Mouse (Mus musculus): ENCODE data around the gene Lxn. TPM values are rescaled to one million over a fixed set of nuclear protein-coding genes. Genes with fewer than 3 reads are reported as not detected.

The Lxn gene
- polyA plus RNA-seq, 1 experiment from 2014 or later: 86.3 TPM

GRCm38 (mm10) chr3:67490156-67490555, 26.4 kb upstream of the Lxn start:
- Histone ChIP-seq H3K27me3 (no peaks in the 10 kb centered on the region), H3K36me3 (no peaks in the 10 kb centered on the region), H3K9ac (no peak overlapping the region), H3K9me3 (no peaks in the 10 kb centered on the region), H3K4me3 (no peak overlapping the region), H3K4me1 (no peaks in the 10 kb centered on the region), H3K27ac (no peak overlapping the region), H3K4me2 (no peak overlapping the region)
- 66% methylated on average over 4 of the region's 4 CpGs for WGBS
- no peak for ATAC-seq (ENCODE audit: insufficient number of reproducible peaks, insufficient read depth, low FRiP score, low TSS enrichment, low read depth)

GRCm38 (mm10) chr3:67485233-67485632, 21.5 kb upstream of the Lxn start:
- H3K36me3 ChIP-seq: no peaks in the 10 kb centered on the region
- no peak for ATAC-seq (ENCODE audit: insufficient number of reproducible peaks, insufficient read depth, low FRiP score, low TSS enrichment, low read depth)
- H3K27ac ChIP-seq: no peak overlapping the region
- 0 out of 2 replicates have a peak, but pooled peaks cover 4% of the 10 kb centered on the region for H3K4me1 ChIP-seq
- no peak overlapping the region for H3K9ac ChIP-seq
- H3K27me3 ChIP-seq: no peaks in the 10 kb centered on the region
- H3K4me3 ChIP-seq: no peak overlapping the region
- H3K4me2 ChIP-seq: no peak overlapping the region
- 85% methylated on average over 2 of the region's 2 CpGs for WGBS
- H3K9me3 ChIP-seq: no peaks in the 10 kb centered on the region

- no peak overlapping the region for H3K4me2 ChIP-seq
- H3K4me1 ChIP-seq: 0 out of 2 replicates have a peak, but pooled peaks cover 4% of the 10 kb centered on the region
- no peak for ATAC-seq (ENCODE audit: insufficient number of reproducible peaks, insufficient read depth, low FRiP score, low TSS enrichment, low read depth)
- no peak overlapping the region for H3K27ac ChIP-seq
- no peak overlapping the region for H3K9ac ChIP-seq
- H3K27me3 ChIP-seq: no peaks in the 10 kb centered on the region
- H3K9me3 ChIP-seq: no peaks in the 10 kb centered on the region
- WGBS: 83% methylated on average over 10 of the region's 10 CpGs
- 0 out of 2 replicates have a peak, but pooled peaks cover 3% of the 10 kb centered on the region for H3K36me3 ChIP-seq
- no peak overlapping the region for H3K4me3 ChIP-seq
These were observed 18.7 kb upstream of the Lxn start for GRCm38 (mm10) chr3:67482400-67482799.

- no peak overlapping the region for H3K4me2 ChIP-seq
- 92% methylated on average over 11 of the region's 11 CpGs for WGBS
These were observed 16.1 kb upstream of the Lxn start for GRCm38 (mm10) chr3:67479806-67480205.

GRCm38 (mm10) chr3:67473438-67473837, 9.7 kb upstream of the Lxn start:
- no peak overlapping the region for H3K27ac ChIP-seq
- no peak overlapping the region for H3K9ac ChIP-seq
- no peaks in the 10 kb centered on the region for H3K9me3 ChIP-seq
- H3K4me1 ChIP-seq: no peaks in the 10 kb centered on the region
- no peak overlapping the region for H3K4me3 ChIP-seq
- H3K4me2 ChIP-seq: no peak overlapping the region
- no peak for ATAC-seq (ENCODE audit: insufficient number of reproducible peaks, insufficient read depth, low FRiP score, low TSS enrichment, low read depth)
- H3K36me3 ChIP-seq: peaks cover 35% of the 10 kb centered on the region
- H3K27me3 ChIP-seq: no peaks in the 10 kb centered on the region
- 86% methylated on average over 6 of the region's 6 CpGs for WGBS

More at GRCm38 (mm10) chr3:67479806-67480205, 16.1 kb upstream of the Lxn start:
- Histone ChIP-seq H3K4me3 (no peak overlapping the region), H3K27me3 (no peaks in the 10 kb centered on the region), H3K9me3 (no peaks in the 10 kb centered on the region), H3K27ac (no peak overlapping the region), H3K9ac (no peak overlapping the region), H3K4me1 (0 out of 2 replicates have a peak, but pooled peaks cover 4% of the 10 kb centered on the region), H3K36me3 (peaks cover 20% of the 10 kb centered on the region)
- no peak for ATAC-seq (ENCODE audit: insufficient number of reproducible peaks, insufficient read depth, low FRiP score, low TSS enrichment, low read depth)

GRCm38 (mm10) chr3:67471408-67472127, 7.8 kb upstream of the Lxn start:
- H3K36me3 ChIP-seq: peaks cover 43% of the 10 kb centered on the region
- 88% methylated on average over 4 of the region's 4 CpGs for WGBS
- H3K4me3 ChIP-seq: no peak overlapping the region
- no peak overlapping the region for H3K27ac ChIP-seq
- H3K4me1 ChIP-seq: no peaks in the 10 kb centered on the region
- H3K9ac ChIP-seq: no peak overlapping the region
- no peaks in the 10 kb centered on the region for H3K27me3 ChIP-seq
- ATAC-seq (ENCODE audit: insufficient number of reproducible peaks, insufficient read depth, low FRiP score, low TSS enrichment, low read depth): no peak
- H3K4me2 ChIP-seq: no peak overlapping the region
- no peaks in the 10 kb centered on the region for H3K9me3 ChIP-seq

- H3K27ac ChIP-seq: no peak overlapping the region
- 83% methylated on average over 2 of the region's 2 CpGs for WGBS
- H3K9me3 ChIP-seq: no peaks in the 10 kb centered on the region
- peaks cover 10% of the 10 kb centered on the region for H3K4me1 ChIP-seq
- H3K36me3 ChIP-seq: peaks cover 20% of the 10 kb centered on the region
- H3K4me2 ChIP-seq: no peak overlapping the region
- H3K4me3 ChIP-seq: no peak overlapping the region
- H3K27me3 ChIP-seq: no peaks in the 10 kb centered on the region
- no peak overlapping the region for H3K9ac ChIP-seq
- no peak for ATAC-seq (ENCODE audit: insufficient number of reproducible peaks, insufficient read depth, low FRiP score, low TSS enrichment, low read depth)
These were observed 3.6 kb upstream of the Lxn start for GRCm38 (mm10) chr3:67467281-67467680.

GRCm38 (mm10) chr3:67466576-67466975, 2.9 kb upstream of the Lxn start:
- no peaks in the 10 kb centered on the region for H3K9me3 ChIP-seq
- no peaks in the 10 kb centered on the region for H3K27me3 ChIP-seq
- peaks cover 14% of the 10 kb centered on the region for H3K4me1 ChIP-seq
- 88% methylated on average over 5 of the region's 5 CpGs for WGBS
- no peak for ATAC-seq (ENCODE audit: insufficient number of reproducible peaks, insufficient read depth, low FRiP score, low TSS enrichment, low read depth)
- peaks cover 20% of the 10 kb centered on the region for H3K36me3 ChIP-seq
- H3K27ac ChIP-seq: no peak overlapping the region
- no peak overlapping the region for H3K4me2 ChIP-seq
- no peak overlapping the region for H3K9ac ChIP-seq
- no peak overlapping the region for H3K4me3 ChIP-seq

GRCm38 (mm10) chr3:67463001-67463400, 725 bp downstream of the Lxn start:
- peak overlapping the region; percentile 80 for H3K4me2 ChIP-seq
- peak overlapping the region; percentile 88 for H3K27ac ChIP-seq
- H3K4me3 ChIP-seq: peak overlapping the region; percentile 70
- H3K9me3 ChIP-seq: no peaks in the 10 kb centered on the region
- peak overlapping the region; percentile 84 for H3K9ac ChIP-seq
- WGBS: 3% methylated on average over 12 of the region's 12 CpGs
- peaks cover 31% of the 10 kb centered on the region for H3K36me3 ChIP-seq
- H3K4me1 ChIP-seq: peaks cover 14% of the 10 kb centered on the region
- no peaks in the 10 kb centered on the region for H3K27me3 ChIP-seq
- ATAC-seq (ENCODE audit: insufficient number of reproducible peaks, insufficient read depth, low FRiP score, low TSS enrichment, low read depth): no peak

- Histone ChIP-seq H3K4me1 (peaks cover 14% of the 10 kb centered on the region), H3K9me3 (no peaks in the 10 kb centered on the region), H3K4me3 (peak overlapping the region; percentile 70), H3K9ac (peak overlapping the region; percentile 84), H3K36me3 (peaks cover 30% of the 10 kb centered on the region), H3K27ac (no peak overlapping the region; the same call in 1 of the 2 replicates), H3K27me3 (no peaks in the 10 kb centered on the region), H3K4me2 (peak overlapping the region; percentile 80)
- ATAC-seq (ENCODE audit: insufficient number of reproducible peaks, insufficient read depth, low FRiP score, low TSS enrichment, low read depth): no peak
- WGBS: 53% methylated on average over 10 of the region's 10 CpGs
These were observed 1.1 kb downstream of the Lxn start for GRCm38 (mm10) chr3:67462578-67462977.

DNA sequence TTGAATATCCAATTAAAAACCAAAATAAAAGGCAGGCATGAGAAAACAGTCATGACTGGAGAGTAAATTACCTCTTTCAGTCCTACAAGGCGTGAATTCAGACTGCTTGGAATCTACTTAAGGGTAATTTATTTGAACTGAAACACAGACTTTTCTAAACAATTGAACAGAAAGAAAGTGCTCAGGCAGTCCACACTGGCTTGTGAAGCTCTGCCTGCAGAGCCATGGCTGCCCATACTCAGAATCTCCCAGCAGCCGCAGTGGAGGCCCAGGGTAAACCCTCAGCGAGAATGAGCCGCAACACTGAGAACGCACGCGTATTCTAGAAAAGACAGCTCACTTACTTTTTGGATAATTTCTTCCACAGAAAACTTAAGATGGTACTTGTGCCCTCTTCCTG, 1.7 kb downstream of the Lxn start:
- H3K4me3 ChIP-seq: no peak overlapping the region
- WGBS: 88% methylated on average over 7 of the region's 7 CpGs
- no peak for ATAC-seq (ENCODE audit: insufficient number of reproducible peaks, insufficient read depth, low FRiP score, low TSS enrichment, low read depth)
- peaks cover 14% of the 10 kb centered on the region for H3K4me1 ChIP-seq
- no peak overlapping the region for H3K27ac ChIP-seq
- no peak overlapping the region for H3K9ac ChIP-seq
- H3K4me2 ChIP-seq: peak overlapping the region; percentile 80
- H3K9me3 ChIP-seq: no peaks in the 10 kb centered on the region
- H3K27me3 ChIP-seq: no peaks in the 10 kb centered on the region
- peaks cover 35% of the 10 kb centered on the region for H3K36me3 ChIP-seq

GRCm38 (mm10) chr3:67459881-67460280, 3.8 kb downstream of the Lxn start:
- Histone ChIP-seq H3K4me1 (peaks cover 14% of the 10 kb centered on the region), H3K36me3 (peaks cover 54% of the 10 kb centered on the region), H3K4me3 (no peak overlapping the region), H3K27ac (no peak overlapping the region), H3K9ac (no peak overlapping the region), H3K27me3 (no peaks in the 10 kb centered on the region), H3K9me3 (no peaks in the 10 kb centered on the region), H3K4me2 (no peak overlapping the region)
- 81% methylated on average over 3 of the region's 3 CpGs for WGBS
- ATAC-seq (ENCODE audit: insufficient number of reproducible peaks, insufficient read depth, low FRiP score, low TSS enrichment, low read depth): no peak
